Mouse (Mus musculus): Measurements from ENCODE around the gene Kazn.

- TF ChIP-seq TAL1 (conservative IDR thresholded peaks at IDR 0.05; ENCODE audit: low read depth, low read length) (no peak), CTCF (IDR thresholded peaks at IDR 0.05; ENCODE audit: low read depth, low read length) (no peak), POLR2AphosphoS5 (IDR thresholded peaks at IDR 0.05; ENCODE audit: insufficient replicate concordance, low read depth, low read length) (no peak), GATA1 (IDR thresholded peaks at IDR 0.05; ENCODE audit: borderline replicate concordance, low read length) (no peak)
These were observed 35.4 kb upstream of the Kazn start for GRCm38 (mm10) chr4:142274441-142275234.

Data from G1E (cell line).